Mouse (Mus musculus) G1E-ER4 (cell line): Measurements from ENCODE around the gene Borcs5. TPM values are rescaled to one million over a fixed set of nuclear protein-coding genes. Genes with fewer than 3 reads are reported as not detected.

Experiments used
- GATA1 ChIP-seq: IDR thresholded peaks from one replicate; pipeline ENCODE4 v1.8.0; 2012; ENCODE audit warnings: low read length, inconsistent platforms
- polyA plus RNA-seq: library from polyadenylated mRNA; stranded (reverse); fragments of >175 nt; gene quantifications from 2 replicates; pipeline ENCODE4 v1.2.3, GENCODE M21; 2012

Gene Borcs5
- polyA plus RNA-seq, 1 experiment: 15.0 TPM

GRCm38 (mm10) chr6:134719156-134719555, 79.8 kb downstream of the Borcs5 start:
- TF ChIP-seq GATA1: no peak

GRCm38 (mm10) chr6:134720150-134720549, 80.8 kb downstream of the Borcs5 start:
- TF ChIP-seq GATA1: no peak

- TF ChIP-seq GATA1: no peak
Measured at GRCm38 (mm10) chr6:134721729-134722269, 82.5 kb downstream of the Borcs5 start.

GRCm38 (mm10) chr6:134722906-134723305, 83.6 kb downstream of the Borcs5 start:
- no peak for TF ChIP-seq GATA1

- TF ChIP-seq GATA1: no peak
Measured at GRCm38 (mm10) chr6:134723326-134723725, 84.0 kb downstream of the Borcs5 start.

- TF ChIP-seq GATA1: no peak
Measured at GRCm38 (mm10) chr6:134723833-134724553, 84.7 kb downstream of the Borcs5 start.

GRCm38 (mm10) chr6:134725406-134725805, 86.1 kb downstream of the Borcs5 start:
- TF ChIP-seq GATA1: no peak

- no peak for TF ChIP-seq GATA1
Measured at GRCm38 (mm10) chr6:134730978-134731377, 91.7 kb downstream of the Borcs5 start.

GRCm38 (mm10) chr6:134732813-134733212, 93.5 kb downstream of the Borcs5 start:
- TF ChIP-seq GATA1: no peak

GRCm38 (mm10) chr6:134733800-134734221, 94.5 kb downstream of the Borcs5 start:
- TF ChIP-seq GATA1: no peak

- TF ChIP-seq GATA1: no peak
Measured at GRCm38 (mm10) chr6:134736853-134737252, 97.5 kb downstream of the Borcs5 start.

- TF ChIP-seq GATA1: no peak
Measured at GRCm38 (mm10) chr6:134743568-134743967, 104.3 kb downstream of the Borcs5 start.

- TF ChIP-seq GATA1: no peak
Measured at GRCm38 (mm10) chr6:134745876-134746275, 106.6 kb downstream of the Borcs5 start.

- TF ChIP-seq GATA1: no peak
Measured at GRCm38 (mm10) chr6:134748126-134748525, 108.8 kb downstream of the Borcs5 start.

- no peak for TF ChIP-seq GATA1
Measured at GRCm38 (mm10) chr6:134751087-134751486, 111.8 kb downstream of the Borcs5 start.

- TF ChIP-seq GATA1: no peak
Measured at GRCm38 (mm10) chr6:134751883-134752647, 112.8 kb downstream of the Borcs5 start.
